Mouse (Mus musculus) lung, postnatal 0 days (tissue): ENCODE measurements around the gene Dcaf10.

Experiments
- CTCF ChIP-seq: IDR thresholded peaks from 2 replicates; pipeline ENCODE4 v1.5.1; 2016; ENCODE audit warnings: antibody characterized with exemption, mild to moderate bottlenecking
- EP300 ChIP-seq: IDR thresholded peaks from 2 replicates; pipeline ENCODE4 v1.6.1; 2016; ENCODE audit warnings: antibody characterized with exemption, mild to moderate bottlenecking, control low read depth

DNA sequence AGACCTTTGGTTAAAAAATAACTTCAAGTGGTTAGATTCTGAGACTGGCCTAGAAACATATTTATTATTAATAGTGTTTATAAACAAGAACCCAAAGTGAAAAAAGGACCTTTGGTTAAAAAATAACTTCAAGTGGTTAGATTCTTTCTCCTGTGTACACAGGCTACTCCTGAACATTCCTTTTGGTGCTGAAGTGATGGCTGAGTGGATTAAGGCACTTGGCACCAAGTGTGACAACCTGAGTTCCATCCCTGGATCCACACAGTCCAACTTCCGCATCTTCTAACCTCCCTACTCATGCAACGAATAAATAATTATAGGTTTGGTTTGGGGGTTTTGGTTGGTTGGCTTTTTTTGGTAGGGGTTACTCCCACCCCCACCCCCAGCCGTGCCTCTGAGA lies 29.4 kb downstream of the Dcaf10 start:
- TF ChIP-seq CTCF (no peak), EP300 (peak; percentile 96)
